Mouse (Mus musculus) embryonic fibroblast, embryonic 13.5 days (primary cell): ENCODE data around the gene Odf2l.

Experiments used
- CTCF ChIP-seq: IDR thresholded peaks from 2 replicates; pipeline ENCODE4 v1.5.1; 2011; ENCODE audit warnings: mild to moderate bottlenecking, control low read depth, low read length, moderate library complexity, borderline replicate concordance; ENCODE audit not compliant: insufficient read depth
- POLR2A ChIP-seq: IDR thresholded peaks from 2 replicates; pipeline ENCODE4 v1.6.1; 2011; ENCODE audit warnings: low read depth, mild to moderate bottlenecking, control low read depth, low read length, moderate library complexity

DNA sequence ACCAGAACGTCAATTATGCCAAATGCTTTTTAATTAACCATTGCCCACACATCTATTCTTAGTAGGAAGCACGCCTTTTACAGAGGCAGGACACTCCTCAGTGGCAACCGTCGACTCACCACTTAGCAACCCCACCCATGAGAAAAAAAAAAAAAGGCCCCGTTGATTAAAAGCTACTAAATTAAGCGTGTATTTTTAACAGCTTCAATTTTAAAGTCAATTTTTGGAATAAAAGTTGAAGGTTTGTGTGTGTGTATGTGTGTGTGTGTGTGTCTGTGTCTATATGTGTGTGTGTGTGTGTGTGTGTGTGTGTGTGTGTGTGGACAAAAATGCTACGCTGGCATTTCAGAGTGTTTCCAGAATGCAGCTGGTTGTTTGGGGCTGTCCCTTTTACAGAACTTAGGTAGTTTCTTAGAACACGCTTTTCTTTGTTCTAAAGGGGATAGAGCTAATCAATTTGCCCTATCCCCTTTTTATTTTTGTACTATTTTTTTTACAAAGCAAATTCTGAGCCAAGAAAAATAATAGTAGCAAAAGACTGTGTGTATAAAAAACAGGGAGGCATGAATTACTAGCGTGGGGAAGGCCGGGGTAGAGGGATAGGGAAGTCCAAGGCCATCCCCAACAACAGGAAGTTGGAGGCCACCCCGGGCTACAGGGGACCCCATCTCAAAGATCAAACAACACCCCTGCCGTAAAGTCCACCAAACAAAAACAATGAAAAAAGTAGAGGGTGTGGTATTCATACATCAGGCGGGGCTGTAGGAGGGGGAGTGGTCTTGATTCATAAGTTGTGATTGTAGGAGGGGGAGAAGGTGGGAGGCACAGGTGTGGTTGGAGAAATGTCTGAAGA, 50.7 kb downstream of the Odf2l start:
- no peak for TF ChIP-seq CTCF
- no peak for TF ChIP-seq POLR2A
